Mouse (Mus musculus): ENCODE measurements around the gene Eef2k. TPM values are rescaled to one million over a fixed set of nuclear protein-coding genes. Genes with fewer than 3 reads are reported as not detected.
"Not testable (repeated sequence)": the region's sequence is repeated elsewhere in the genome, so short reads cannot be mapped to it uniquely, and the experiment has no call there.

Gene Eef2k
- polyA plus RNA-seq, 1 experiment = 26.2 TPM

DNA sequence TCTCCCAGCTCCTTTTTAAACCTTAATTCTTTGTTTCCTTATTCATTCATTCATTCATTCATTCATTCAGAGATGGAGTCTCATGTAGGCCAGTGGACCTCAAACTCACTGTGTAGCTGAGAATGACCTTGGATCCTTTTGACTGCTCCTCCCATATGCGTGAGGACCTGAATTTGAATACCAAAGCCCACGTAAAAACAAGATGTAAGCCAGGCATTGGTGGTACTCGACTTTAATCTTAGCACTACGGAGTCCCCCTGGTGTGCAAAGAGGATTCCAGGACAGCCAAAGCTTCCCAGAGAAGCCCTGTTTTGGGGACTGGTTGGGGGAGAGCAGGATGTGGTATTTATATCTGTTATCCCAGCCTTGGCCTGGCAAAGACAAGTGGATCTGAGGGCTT lies 57.6 kb downstream of the Eef2k start:
- Histone ChIP-seq H3K4me3 (ENCODE audit: control insufficient read depth, insufficient read depth, low read length) (no peak overlapping the region), H3K36me3 (ENCODE audit: control insufficient read depth, insufficient read depth, low read length) (peaks cover 13% of the 10 kb centered on the region), H3K27ac (ENCODE audit: control insufficient read depth, insufficient read depth, low read length) (no peak overlapping the region), H3K27me3 (ENCODE audit: control insufficient read depth, insufficient read depth, low read length) (no peaks in the 10 kb centered on the region), H3K4me1 (replicated peaks; ENCODE audit: control insufficient read depth, insufficient read depth, low read length) (peaks cover 4% of the 10 kb centered on the region)
- DNase-seq = no peak
- no peak for TF ChIP-seq CTCF (IDR thresholded peaks at IDR 0.05; ENCODE audit: borderline replicate concordance, control insufficient read depth, extremely low read depth, insufficient read depth, low read length, poor library complexity)
- TF ChIP-seq POLR2A (IDR thresholded peaks at IDR 0.05; ENCODE audit: control insufficient read depth, extremely low read depth, insufficient read depth, low read length, poor library complexity) = no peak
- 95% methylated on average over 4 of the region's 4 CpGs for WGBS

DNA sequence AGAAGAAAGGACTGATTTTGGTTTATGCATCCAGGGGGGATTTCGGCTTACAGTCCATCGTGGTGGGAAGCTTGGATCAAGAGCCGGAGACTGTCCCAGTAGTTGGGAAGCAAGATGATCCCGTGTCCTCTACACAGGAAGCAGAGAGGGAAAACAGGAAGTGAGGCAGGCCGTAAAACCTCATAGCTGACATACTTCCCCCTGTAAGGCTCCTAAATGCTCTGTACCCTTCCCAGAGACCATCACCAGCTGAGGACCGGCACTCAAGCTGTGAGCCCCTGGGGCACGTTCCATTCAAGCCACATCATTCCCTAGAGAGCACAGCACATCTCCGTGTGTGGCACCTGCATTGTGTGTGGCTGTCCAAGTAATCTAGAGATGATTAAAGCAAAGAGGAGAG lies 59.1 kb downstream of the Eef2k start:
- H3K4me3 ChIP-seq (ENCODE audit: control insufficient read depth, insufficient read depth, low read length) = no peak overlapping the region
- no peak for DNase-seq
- peak overlapping the region; percentile 27; the same call in 1 of the 2 replicates for H3K27ac ChIP-seq (ENCODE audit: control insufficient read depth, insufficient read depth, low read length)
- no peak for TF ChIP-seq CTCF (IDR thresholded peaks at IDR 0.05; ENCODE audit: borderline replicate concordance, control insufficient read depth, extremely low read depth, insufficient read depth, low read length, poor library complexity)
- TF ChIP-seq POLR2A (IDR thresholded peaks at IDR 0.05; ENCODE audit: control insufficient read depth, extremely low read depth, insufficient read depth, low read length, poor library complexity) = no peak
- H3K4me1 ChIP-seq (replicated peaks; ENCODE audit: control insufficient read depth, insufficient read depth, low read length) = peaks cover 4% of the 10 kb centered on the region
- peaks cover 7% of the 10 kb centered on the region for H3K36me3 ChIP-seq (ENCODE audit: control insufficient read depth, insufficient read depth, low read length)
- H3K27me3 ChIP-seq (ENCODE audit: control insufficient read depth, insufficient read depth, low read length) = no peaks in the 10 kb centered on the region
- WGBS = 83% methylated on average over 8 of the region's 8 CpGs

DNA sequence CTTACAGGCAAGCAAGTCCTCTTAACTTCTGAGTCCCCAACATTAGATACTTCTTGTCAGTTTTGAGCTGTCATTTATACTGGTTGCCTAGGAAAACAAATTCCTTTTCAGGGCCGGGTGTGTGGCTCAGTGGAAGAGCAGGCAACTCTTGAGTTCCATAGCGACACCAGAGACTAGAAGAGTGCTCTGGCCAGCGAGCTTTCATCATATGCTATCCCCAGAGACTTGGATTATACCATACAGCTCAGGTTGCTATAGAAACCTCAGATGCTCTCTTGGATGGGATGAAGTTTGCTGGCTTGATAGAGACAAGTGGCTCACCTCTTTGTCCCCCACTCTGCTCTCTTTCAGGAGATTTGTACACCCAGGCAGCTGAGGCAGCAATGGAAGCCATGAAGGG lies 60.3 kb downstream of the Eef2k start:
- H3K27ac ChIP-seq (ENCODE audit: control insufficient read depth, insufficient read depth, low read length) = no peak overlapping the region
- H3K36me3 ChIP-seq (ENCODE audit: control insufficient read depth, insufficient read depth, low read length) = peaks cover 7% of the 10 kb centered on the region
- no peak for TF ChIP-seq POLR2A (IDR thresholded peaks at IDR 0.05; ENCODE audit: control insufficient read depth, extremely low read depth, insufficient read depth, low read length, poor library complexity)
- DNase-seq = no peak
- 94% methylated on average over 3 of the region's 3 CpGs for WGBS
- H3K4me3 ChIP-seq (ENCODE audit: control insufficient read depth, insufficient read depth, low read length) = no peak overlapping the region
- no peaks in the 10 kb centered on the region for H3K27me3 ChIP-seq (ENCODE audit: control insufficient read depth, insufficient read depth, low read length)
- peaks cover 4% of the 10 kb centered on the region for H3K4me1 ChIP-seq (replicated peaks; ENCODE audit: control insufficient read depth, insufficient read depth, low read length)

DNA sequence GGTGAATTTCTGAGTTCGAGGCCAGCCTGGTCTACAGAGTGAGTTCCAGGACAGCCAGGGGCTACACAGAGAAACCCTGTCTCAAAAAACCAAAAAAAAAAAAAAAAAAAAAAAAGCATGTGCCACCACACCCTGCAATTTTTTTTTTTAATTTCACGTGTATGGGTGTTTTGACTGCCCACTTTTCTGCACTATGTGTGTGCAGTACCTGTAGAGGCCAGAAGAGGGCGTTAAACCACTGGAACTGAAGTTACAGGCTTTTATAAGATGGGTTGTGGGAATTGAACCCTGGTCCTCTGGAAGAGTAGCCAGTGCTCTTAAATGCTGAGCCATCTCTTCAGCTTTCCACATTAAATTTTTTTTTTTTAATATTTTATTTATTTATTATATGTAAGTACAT lies 67.5 kb downstream of the Eef2k start:
- H3K36me3 ChIP-seq (ENCODE audit: control insufficient read depth, insufficient read depth, low read length); H3K27me3 ChIP-seq (ENCODE audit: control insufficient read depth, insufficient read depth, low read length); H3K4me1 ChIP-seq (replicated peaks; ENCODE audit: control insufficient read depth, insufficient read depth, low read length); H3K4me3 ChIP-seq (ENCODE audit: control insufficient read depth, insufficient read depth, low read length); H3K27ac ChIP-seq (ENCODE audit: control insufficient read depth, insufficient read depth, low read length); DNase-seq: not testable (repeated sequence)
- 81% methylated on average over 3 of the region's 3 CpGs for WGBS

DNA sequence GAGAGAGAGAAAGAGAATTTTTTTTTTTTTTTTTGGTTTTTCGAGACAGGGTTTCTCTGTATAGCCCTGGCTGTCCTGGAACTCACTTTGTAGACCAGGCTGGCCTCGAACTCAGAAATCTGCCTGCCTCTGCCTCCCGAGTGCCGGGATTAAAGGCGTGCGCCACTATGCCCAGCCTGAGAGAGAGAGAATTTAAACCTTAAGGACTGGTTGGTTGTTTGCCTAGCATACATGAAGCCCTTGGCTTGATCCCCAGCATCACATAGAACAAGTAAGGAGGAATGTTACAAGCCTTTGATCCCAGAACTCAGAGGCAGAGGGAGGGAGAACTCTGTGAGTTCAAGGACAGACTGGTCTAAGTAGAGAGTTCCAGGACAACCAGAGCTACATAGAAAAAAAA lies 68.6 kb downstream of the Eef2k start:
- not testable (repeated sequence) for H3K36me3 ChIP-seq (ENCODE audit: control insufficient read depth, insufficient read depth, low read length); H3K27ac ChIP-seq (ENCODE audit: control insufficient read depth, insufficient read depth, low read length); H3K4me1 ChIP-seq (replicated peaks; ENCODE audit: control insufficient read depth, insufficient read depth, low read length); DNase-seq; H3K4me3 ChIP-seq (ENCODE audit: control insufficient read depth, insufficient read depth, low read length); H3K27me3 ChIP-seq (ENCODE audit: control insufficient read depth, insufficient read depth, low read length)
- WGBS = 89% methylated on average over 6 of the region's 6 CpGs

DNA sequence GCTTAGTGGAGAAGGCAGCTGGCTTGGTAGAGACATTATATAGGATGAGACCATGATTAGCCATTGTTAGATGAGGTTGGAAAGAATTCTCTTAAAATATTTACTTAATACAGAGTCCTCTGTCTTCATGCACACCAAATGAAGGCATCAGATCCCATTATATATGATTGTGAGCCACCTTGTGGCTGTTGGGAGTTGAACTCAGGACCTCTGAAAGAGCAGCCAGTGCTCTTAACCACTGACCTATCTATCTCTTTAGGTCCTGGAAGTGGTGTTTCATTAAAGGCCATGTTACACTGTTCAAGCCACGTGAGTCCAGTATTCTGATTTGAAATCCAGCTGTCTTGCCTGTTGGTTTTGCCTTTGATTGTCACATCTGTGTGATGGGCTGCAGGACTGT lies 70.7 kb downstream of the Eef2k start:
- DNase-seq = peak; percentile 18
- 39% methylated on average over 1 of the region's 1 CpGs for WGBS
- Histone ChIP-seq H3K27me3 (ENCODE audit: control insufficient read depth, insufficient read depth, low read length) (no peaks in the 10 kb centered on the region), H3K36me3 (ENCODE audit: control insufficient read depth, insufficient read depth, low read length) (no peaks in the 10 kb centered on the region), H3K4me1 (replicated peaks; ENCODE audit: control insufficient read depth, insufficient read depth, low read length) (no peaks in the 10 kb centered on the region), H3K27ac (ENCODE audit: control insufficient read depth, insufficient read depth, low read length) (no peak overlapping the region), H3K4me3 (ENCODE audit: control insufficient read depth, insufficient read depth, low read length) (no peak overlapping the region)
- TF ChIP-seq POLR2A (IDR thresholded peaks at IDR 0.05; ENCODE audit: control insufficient read depth, extremely low read depth, insufficient read depth, low read length, poor library complexity) (no peak), CTCF (IDR thresholded peaks at IDR 0.05; ENCODE audit: borderline replicate concordance, control insufficient read depth, extremely low read depth, insufficient read depth, low read length, poor library complexity) (no peak)

DNA sequence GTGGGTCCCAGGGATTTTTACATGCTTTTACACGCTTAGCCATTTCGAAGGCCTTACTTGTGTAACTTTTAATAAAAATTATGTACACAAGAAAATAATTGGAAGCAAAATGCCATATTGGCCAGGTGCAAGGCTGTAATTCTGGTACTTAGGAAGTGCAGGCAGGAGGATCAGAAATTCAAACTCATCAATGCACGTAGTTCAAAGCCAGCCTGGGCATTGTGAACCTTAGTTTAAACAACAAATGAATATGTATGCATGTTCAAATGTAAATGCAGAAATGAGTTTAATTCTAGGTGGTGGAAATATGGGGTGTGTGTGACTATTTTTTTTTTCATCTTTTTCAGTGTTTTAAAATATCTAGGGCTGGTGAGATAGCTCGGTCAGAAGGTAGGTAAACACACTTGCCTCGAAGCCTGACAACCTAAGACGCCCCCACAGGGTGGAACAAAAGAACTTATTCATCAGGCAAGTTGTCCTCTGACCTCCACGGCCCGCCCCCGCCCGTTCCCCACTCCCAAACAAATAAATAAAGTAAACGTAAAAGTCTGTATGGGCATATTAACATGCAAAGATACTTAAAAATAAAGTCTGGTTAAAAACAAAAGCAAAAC lies 73.7 kb downstream of the Eef2k start:
- DNase-seq = peak; percentile 9
- Histone ChIP-seq H3K4me3 (ENCODE audit: control insufficient read depth, insufficient read depth, low read length) (no peak overlapping the region), H3K27ac (ENCODE audit: control insufficient read depth, insufficient read depth, low read length) (no peak overlapping the region), H3K27me3 (ENCODE audit: control insufficient read depth, insufficient read depth, low read length) (no peaks in the 10 kb centered on the region), H3K36me3 (ENCODE audit: control insufficient read depth, insufficient read depth, low read length) (no peaks in the 10 kb centered on the region), H3K4me1 (replicated peaks; ENCODE audit: control insufficient read depth, insufficient read depth, low read length) (no peaks in the 10 kb centered on the region; the same call in 1 of the 2 replicates)
- TF ChIP-seq POLR2A (IDR thresholded peaks at IDR 0.05; ENCODE audit: control insufficient read depth, extremely low read depth, insufficient read depth, low read length, poor library complexity) = no peak
- TF ChIP-seq CTCF (IDR thresholded peaks at IDR 0.05; ENCODE audit: borderline replicate concordance, control insufficient read depth, extremely low read depth, insufficient read depth, low read length, poor library complexity) = no peak
- WGBS = 74% methylated on average over 11 of the region's 11 CpGs

Measured in thymus, adult 2 months (tissue).